Mouse (Mus musculus): ENCODE measurements around the gene Dner. TPM values are rescaled to one million over a fixed set of nuclear protein-coding genes. Genes with fewer than 3 reads are reported as not detected.

Gene Dner
- total and polyA plus RNA-seq, 2 experiments: not detected

GRCm38 (mm10) chr1:84472260-84472659, 223.8 kb downstream of the Dner start:
- H3K36me3 ChIP-seq (ENCODE audit: control insufficient read depth, insufficient read depth, low read length): no peaks in the 10 kb centered on the region
- no peaks in the 10 kb centered on the region for H3K27me3 ChIP-seq (ENCODE audit: control insufficient read depth, insufficient read depth, low read length)
- no peaks in the 10 kb centered on the region for H3K4me1 ChIP-seq (ENCODE audit: control insufficient read depth, insufficient read depth, low read length)
- WGBS: 73% methylated on average over 2 of the region's 2 CpGs
- H3K79me2 ChIP-seq (ENCODE audit: control insufficient read depth, insufficient read depth, low read length): no peaks in the 10 kb centered on the region
- H3K4me3 ChIP-seq (ENCODE audit: insufficient read depth, low read depth, low read length): no peak overlapping the region
- no peak overlapping the region for H3K27ac ChIP-seq (replicated peaks; ENCODE audit: insufficient read depth, low read depth, low read length)
- no peak overlapping the region for H3K9ac ChIP-seq (ENCODE audit: low read depth, low read length)
- no peak for TF ChIP-seq CTCF (IDR thresholded peaks at IDR 0.05; ENCODE audit: low read depth, low read length)
- TF ChIP-seq POLR2A (IDR thresholded peaks at IDR 0.05; ENCODE audit: extremely low read depth, insufficient read depth, low read length): no peak
- DNase-seq (ENCODE audit: extremely low read depth, low read depth, low spot score): no peak

GRCm38 (mm10) chr1:84470342-84470741, 225.7 kb downstream of the Dner start:
- peak; percentile 20 for DNase-seq (ENCODE audit: extremely low read depth, low read depth, low spot score)
- TF ChIP-seq POLR2A (IDR thresholded peaks at IDR 0.05; ENCODE audit: extremely low read depth, insufficient read depth, low read length) (no peak), CTCF (IDR thresholded peaks at IDR 0.05; ENCODE audit: low read depth, low read length) (peak; percentile 87)
- 63% methylated on average over 4 of the region's 4 CpGs for WGBS

GRCm38 (mm10) chr1:84467664-84468063, 228.4 kb downstream of the Dner start:
- 60% methylated on average over 3 of the region's 3 CpGs for WGBS
- TF ChIP-seq CTCF (IDR thresholded peaks at IDR 0.05; ENCODE audit: low read depth, low read length): no peak
- no peak for TF ChIP-seq POLR2A (IDR thresholded peaks at IDR 0.05; ENCODE audit: extremely low read depth, insufficient read depth, low read length)
- DNase-seq (ENCODE audit: extremely low read depth, low read depth, low spot score): no peak
- Histone ChIP-seq H3K27ac (replicated peaks; ENCODE audit: insufficient read depth, low read depth, low read length) (no peak overlapping the region), H3K9ac (ENCODE audit: low read depth, low read length) (no peak overlapping the region), H3K27me3 (ENCODE audit: control insufficient read depth, insufficient read depth, low read length) (no peaks in the 10 kb centered on the region), H3K79me2 (ENCODE audit: control insufficient read depth, insufficient read depth, low read length) (no peaks in the 10 kb centered on the region), H3K36me3 (ENCODE audit: control insufficient read depth, insufficient read depth, low read length) (no peaks in the 10 kb centered on the region), H3K4me1 (ENCODE audit: control insufficient read depth, insufficient read depth, low read length) (no peaks in the 10 kb centered on the region), H3K4me3 (ENCODE audit: insufficient read depth, low read depth, low read length) (no peak overlapping the region)

More at GRCm38 (mm10) chr1:84470342-84470741, 225.7 kb downstream of the Dner start:
- Histone ChIP-seq H3K27ac (replicated peaks; ENCODE audit: insufficient read depth, low read depth, low read length) (no peak overlapping the region), H3K36me3 (ENCODE audit: control insufficient read depth, insufficient read depth, low read length) (no peaks in the 10 kb centered on the region), H3K27me3 (ENCODE audit: control insufficient read depth, insufficient read depth, low read length) (no peaks in the 10 kb centered on the region), H3K4me1 (ENCODE audit: control insufficient read depth, insufficient read depth, low read length) (no peaks in the 10 kb centered on the region), H3K4me3 (ENCODE audit: insufficient read depth, low read depth, low read length) (no peak overlapping the region), H3K9ac (ENCODE audit: low read depth, low read length) (no peak overlapping the region), H3K79me2 (ENCODE audit: control insufficient read depth, insufficient read depth, low read length) (no peaks in the 10 kb centered on the region)

GRCm38 (mm10) chr1:84464761-84465160, 231.3 kb downstream of the Dner start:
- no peak for DNase-seq (ENCODE audit: extremely low read depth, low read depth, low spot score)
- WGBS: 88% methylated on average over 3 of the region's 3 CpGs
- H3K79me2 ChIP-seq (ENCODE audit: control insufficient read depth, insufficient read depth, low read length): no peaks in the 10 kb centered on the region
- TF ChIP-seq POLR2A (IDR thresholded peaks at IDR 0.05; ENCODE audit: extremely low read depth, insufficient read depth, low read length) (no peak), CTCF (IDR thresholded peaks at IDR 0.05; ENCODE audit: low read depth, low read length) (no peak)
- H3K27me3 ChIP-seq (ENCODE audit: control insufficient read depth, insufficient read depth, low read length): no peaks in the 10 kb centered on the region
- H3K27ac ChIP-seq (replicated peaks; ENCODE audit: insufficient read depth, low read depth, low read length): no peak overlapping the region
- H3K4me1 ChIP-seq (ENCODE audit: control insufficient read depth, insufficient read depth, low read length): no peaks in the 10 kb centered on the region
- no peaks in the 10 kb centered on the region for H3K36me3 ChIP-seq (ENCODE audit: control insufficient read depth, insufficient read depth, low read length)
- no peak overlapping the region for H3K9ac ChIP-seq (ENCODE audit: low read depth, low read length)
- H3K4me3 ChIP-seq (ENCODE audit: insufficient read depth, low read depth, low read length): no peak overlapping the region

- H3K4me1 ChIP-seq (ENCODE audit: control insufficient read depth, insufficient read depth, low read length): no peaks in the 10 kb centered on the region
- H3K36me3 ChIP-seq (ENCODE audit: control insufficient read depth, insufficient read depth, low read length): no peaks in the 10 kb centered on the region
- H3K79me2 ChIP-seq (ENCODE audit: control insufficient read depth, insufficient read depth, low read length): no peaks in the 10 kb centered on the region
- WGBS: 94% methylated on average over 5 of the region's 5 CpGs
- H3K9ac ChIP-seq (ENCODE audit: low read depth, low read length): no peak overlapping the region
- no peaks in the 10 kb centered on the region for H3K27me3 ChIP-seq (ENCODE audit: control insufficient read depth, insufficient read depth, low read length)
- no peak overlapping the region for H3K27ac ChIP-seq (replicated peaks; ENCODE audit: insufficient read depth, low read depth, low read length)
- DNase-seq (ENCODE audit: extremely low read depth, low read depth, low spot score): no peak
- no peak for TF ChIP-seq CTCF (IDR thresholded peaks at IDR 0.05; ENCODE audit: low read depth, low read length)
- no peak for TF ChIP-seq POLR2A (IDR thresholded peaks at IDR 0.05; ENCODE audit: extremely low read depth, insufficient read depth, low read length)
- no peak overlapping the region for H3K4me3 ChIP-seq (ENCODE audit: insufficient read depth, low read depth, low read length)
These were observed 231.9 kb downstream of the Dner start for GRCm38 (mm10) chr1:84463976-84464662.

GRCm38 (mm10) chr1:84449566-84450278, 246.3 kb downstream of the Dner start:
- Histone ChIP-seq H3K9ac (ENCODE audit: low read depth, low read length) (no peak overlapping the region), H3K4me3 (ENCODE audit: insufficient read depth, low read depth, low read length) (no peak overlapping the region), H3K36me3 (ENCODE audit: control insufficient read depth, insufficient read depth, low read length) (no peaks in the 10 kb centered on the region), H3K27me3 (ENCODE audit: control insufficient read depth, insufficient read depth, low read length) (no peaks in the 10 kb centered on the region), H3K79me2 (ENCODE audit: control insufficient read depth, insufficient read depth, low read length) (no peaks in the 10 kb centered on the region), H3K27ac (replicated peaks; ENCODE audit: insufficient read depth, low read depth, low read length) (no peak overlapping the region), H3K4me1 (ENCODE audit: control insufficient read depth, insufficient read depth, low read length) (no peaks in the 10 kb centered on the region)
- 73% methylated on average over 10 of the region's 10 CpGs for WGBS
- peak; percentile 19 for DNase-seq (ENCODE audit: extremely low read depth, low read depth, low spot score)
- TF ChIP-seq POLR2A (IDR thresholded peaks at IDR 0.05; ENCODE audit: extremely low read depth, insufficient read depth, low read length) (no peak), CTCF (IDR thresholded peaks at IDR 0.05; ENCODE audit: low read depth, low read length) (no peak)

Data from liver, adult 2 months (tissue).